Mouse (Mus musculus) splenic B cell, adult 2 months (primary cell): ENCODE data around the gene Kcnip1.

Experiments used
- DNase-seq: peaks from one replicate; pipeline ENCODE4 v3.0.0-alpha.2; 2011; ENCODE audit warnings: low read depth, low spot score
- H3K27me3 ChIP-seq: 2 replicates; pipeline ENCODE4 v1.6.1; 2012; ENCODE audit warnings: mild to moderate bottlenecking, low read length, moderate library complexity, mixed read lengths; ENCODE audit not compliant: control insufficient read depth, poor library complexity, insufficient read depth, severe bottlenecking
- H3K36me3 ChIP-seq: 2 replicates; pipeline ENCODE4 v1.6.1; 2012; ENCODE audit warnings: mild to moderate bottlenecking, low read length, moderate library complexity, mixed read lengths; ENCODE audit not compliant: control insufficient read depth, poor library complexity, insufficient read depth, severe bottlenecking

Kcnip1 gene

DNA sequence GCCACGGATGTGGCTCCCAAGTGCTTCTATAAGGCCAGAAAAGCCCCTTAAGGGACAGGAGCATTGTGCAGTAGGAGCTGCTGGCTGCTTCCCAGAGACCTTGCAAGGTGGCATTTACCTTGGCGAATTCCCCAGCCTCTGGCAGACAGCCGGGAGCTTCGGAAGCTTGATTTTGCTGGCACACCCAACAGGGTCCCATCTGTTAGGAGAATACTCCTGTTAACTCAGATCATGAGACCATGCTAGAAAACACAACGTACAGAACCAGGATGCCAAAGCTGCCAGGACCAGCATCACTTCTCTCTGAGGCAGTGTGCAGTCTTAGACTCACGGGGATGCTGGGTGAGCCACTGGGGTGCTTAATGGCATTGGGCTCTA lies 165.1 kb downstream of the Kcnip1 start:
- H3K27me3 ChIP-seq, result no peaks in the 10 kb centered on the region
- H3K36me3 ChIP-seq, result no peaks in the 10 kb centered on the region
- DNase-seq, result no peak

DNA sequence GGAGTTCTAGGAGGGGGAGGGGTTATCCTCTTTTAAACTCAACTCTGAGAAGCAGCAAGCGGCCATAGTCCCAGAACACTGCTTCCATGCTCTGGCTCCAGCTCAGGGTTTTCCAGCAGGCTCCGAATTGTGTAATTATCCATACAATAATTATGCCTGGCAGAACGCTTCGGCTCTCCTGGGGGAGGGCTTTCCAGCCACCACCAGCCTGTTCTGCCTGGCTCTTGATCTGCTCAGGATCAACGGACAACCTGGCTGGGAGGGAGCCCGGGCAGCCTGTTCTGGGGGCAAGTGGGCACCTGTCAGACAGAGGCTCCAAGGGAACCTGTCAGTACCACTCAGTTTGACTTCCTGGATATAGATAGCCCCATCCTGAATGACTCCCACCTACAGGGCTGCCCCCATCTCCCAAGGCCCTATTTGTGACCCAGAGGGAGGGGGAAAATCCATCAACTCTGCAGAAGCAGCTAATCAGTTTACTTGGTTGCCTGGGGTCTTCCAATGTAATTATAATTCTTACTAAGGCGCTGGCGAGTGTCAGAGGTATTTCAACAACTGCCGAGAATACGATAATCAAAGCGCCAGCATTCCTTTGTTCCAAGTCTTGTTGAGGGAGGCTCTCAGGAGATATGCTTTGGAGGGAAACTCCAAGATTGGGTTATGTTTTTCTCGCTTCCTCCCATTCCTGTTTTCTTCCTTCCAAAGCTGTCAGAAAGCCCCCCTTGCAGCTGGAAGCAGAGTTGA lies 165.7 kb downstream of the Kcnip1 start:
- H3K36me3 ChIP-seq, result no peaks in the 10 kb centered on the region
- H3K27me3 ChIP-seq, result no peaks in the 10 kb centered on the region
- no peak for DNase-seq

GRCm38 (mm10) chr11:33824739-33825138 lies 168.2 kb downstream of the Kcnip1 start:
- H3K36me3 ChIP-seq, result no peaks in the 10 kb centered on the region
- no peaks in the 10 kb centered on the region for H3K27me3 ChIP-seq
- no peak for DNase-seq

DNA sequence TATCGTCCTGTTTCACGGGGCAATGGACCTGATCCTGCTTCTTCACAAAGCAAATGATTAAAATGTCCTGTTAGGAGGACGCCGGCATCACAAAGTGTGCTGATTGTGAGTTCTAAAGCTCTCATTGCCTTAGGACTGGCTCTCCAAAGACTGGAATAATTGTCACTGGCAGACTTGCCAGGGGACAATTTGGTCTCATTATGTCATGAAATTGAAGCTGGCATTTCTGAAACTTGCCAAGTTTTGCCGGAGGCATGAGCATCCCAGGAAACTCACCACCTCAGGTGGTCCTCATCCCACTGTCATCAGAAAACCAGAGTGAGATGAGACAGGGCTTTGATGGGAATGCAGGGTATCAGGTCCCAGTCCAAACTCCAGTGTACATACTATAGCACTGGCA lies 171.6 kb downstream of the Kcnip1 start:
- H3K36me3 ChIP-seq, result no peaks in the 10 kb centered on the region
- no peaks in the 10 kb centered on the region for H3K27me3 ChIP-seq
- no peak for DNase-seq

DNA sequence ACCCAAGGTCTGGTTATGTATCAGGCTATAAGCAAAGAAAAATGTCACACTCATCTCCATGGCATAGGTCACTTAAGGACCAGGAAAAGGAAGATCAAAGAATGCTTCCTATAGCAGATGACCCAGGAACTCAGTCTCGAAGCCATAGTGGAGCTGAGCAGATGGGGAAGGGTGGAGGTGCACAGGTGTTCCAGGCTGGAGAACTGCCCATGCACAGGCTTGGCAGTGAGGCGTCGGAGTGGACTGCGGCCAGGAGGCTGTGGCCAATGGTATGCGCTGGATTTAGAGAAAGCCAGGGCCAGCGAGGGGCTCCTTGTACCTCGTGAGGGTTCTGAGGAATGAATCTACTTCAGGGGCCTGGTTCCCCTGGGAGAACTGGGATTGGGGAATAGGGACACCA lies 172.1 kb downstream of the Kcnip1 start:
- no peak for DNase-seq
- H3K36me3 ChIP-seq, result no peaks in the 10 kb centered on the region

GRCm38 (mm10) chr11:33818861-33819503 lies 174.0 kb downstream of the Kcnip1 start:
- no peak for DNase-seq
- Histone ChIP-seq H3K36me3 (no peaks in the 10 kb centered on the region), H3K27me3 (no peaks in the 10 kb centered on the region)

More for the DNA sequence above, 172.1 kb downstream of the Kcnip1 start:
- no peaks in the 10 kb centered on the region for H3K27me3 ChIP-seq

DNA sequence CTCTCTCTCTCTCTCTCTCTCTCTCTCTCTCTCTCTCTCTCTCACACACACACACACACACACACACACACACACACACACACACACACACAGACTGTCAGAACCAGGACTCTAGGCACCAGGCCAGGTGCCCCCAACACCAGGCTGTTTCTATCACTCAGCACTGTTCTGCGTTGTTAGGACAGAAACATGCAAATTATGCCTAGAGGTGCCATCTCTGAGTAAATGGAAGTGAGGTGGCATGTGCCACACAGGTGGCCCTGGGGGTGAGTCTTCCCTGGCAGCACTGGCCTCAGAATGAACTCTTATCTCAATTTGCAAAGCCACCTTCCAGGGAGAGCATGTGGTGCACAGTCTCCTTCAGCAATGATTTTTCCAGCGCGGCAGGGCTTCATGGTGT lies 176.9 kb downstream of the Kcnip1 start:
- Histone ChIP-seq H3K36me3 (no peaks in the 10 kb centered on the region), H3K27me3 (no peaks in the 10 kb centered on the region)
- DNase-seq, result no peak

- H3K27me3 ChIP-seq, result no peaks in the 10 kb centered on the region
- no peak for DNase-seq
- H3K36me3 ChIP-seq, result no peaks in the 10 kb centered on the region
These were observed 182.8 kb downstream of the Kcnip1 start for GRCm38 (mm10) chr11:33810105-33810504.

- Histone ChIP-seq H3K27me3 (no peaks in the 10 kb centered on the region), H3K36me3 (no peaks in the 10 kb centered on the region)
- DNase-seq, result no peak
These were observed 189.9 kb downstream of the Kcnip1 start for GRCm38 (mm10) chr11:33803093-33803492.

DNA sequence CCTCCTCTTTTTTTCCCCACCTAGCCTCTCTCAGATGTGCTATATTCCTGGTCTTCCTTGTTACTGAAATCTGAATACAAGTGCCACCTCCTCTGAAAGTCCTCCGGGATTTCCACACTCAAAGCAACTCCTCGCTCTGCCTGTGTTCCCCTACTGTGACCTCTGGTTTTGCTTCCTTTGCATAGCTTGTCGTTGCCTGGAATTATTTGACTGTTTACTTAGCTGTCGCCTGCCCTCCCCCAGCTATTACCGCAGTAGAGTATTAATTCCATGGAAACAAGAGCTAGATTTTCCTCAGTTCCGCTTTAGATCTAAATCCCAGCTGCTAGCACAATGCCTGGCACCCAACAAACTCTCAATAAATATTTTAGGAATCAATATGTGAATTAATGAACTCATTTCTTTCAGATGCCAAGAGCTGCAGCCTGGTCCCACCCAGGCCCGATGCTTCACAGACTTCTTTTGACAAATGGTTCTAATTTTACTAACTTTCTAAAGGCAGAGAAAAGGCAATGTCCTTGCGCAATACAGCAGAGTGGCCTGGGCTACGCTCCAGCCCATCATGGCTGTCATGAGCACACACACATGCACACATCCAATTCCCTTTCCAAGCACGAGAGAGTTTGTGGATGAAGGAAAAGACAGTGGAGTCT lies 192.4 kb downstream of the Kcnip1 start:
- DNase-seq, result no peak
- no peaks in the 10 kb centered on the region for H3K36me3 ChIP-seq
- no peaks in the 10 kb centered on the region for H3K27me3 ChIP-seq

- H3K36me3 ChIP-seq, result no peaks in the 10 kb centered on the region
- no peaks in the 10 kb centered on the region for H3K27me3 ChIP-seq
- no peak for DNase-seq
These were observed 193.0 kb downstream of the Kcnip1 start for GRCm38 (mm10) chr11:33799933-33800332.

GRCm38 (mm10) chr11:33798094-33798648 lies 194.8 kb downstream of the Kcnip1 start:
- H3K27me3 ChIP-seq, result no peaks in the 10 kb centered on the region
- no peak for DNase-seq
- no peaks in the 10 kb centered on the region for H3K36me3 ChIP-seq

DNA sequence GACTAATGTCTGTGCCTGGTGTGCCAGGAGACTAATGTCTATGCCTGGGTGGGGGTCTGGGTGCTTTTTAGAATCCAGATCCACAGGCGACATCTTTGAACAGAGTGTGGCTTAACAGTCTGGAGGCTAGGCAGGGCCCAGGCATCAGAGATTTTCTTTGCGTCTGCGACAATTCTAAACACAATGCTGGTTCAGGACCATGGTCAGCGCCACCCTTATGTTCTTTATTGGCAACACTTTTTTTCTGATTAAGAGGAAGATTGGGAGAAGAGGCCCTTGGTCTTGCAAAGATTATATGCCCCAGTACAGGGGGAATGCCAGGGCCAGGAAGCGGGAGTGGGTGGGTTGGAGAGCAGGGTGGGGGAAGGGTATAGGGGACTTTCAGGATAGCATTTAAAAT lies 205.6 kb downstream of the Kcnip1 start:
- Histone ChIP-seq H3K27me3 (no peaks in the 10 kb centered on the region), H3K36me3 (no peaks in the 10 kb centered on the region)
- no peak for DNase-seq

- no peak for DNase-seq
- Histone ChIP-seq H3K36me3 (no peaks in the 10 kb centered on the region), H3K27me3 (no peaks in the 10 kb centered on the region)
These were observed 206.4 kb downstream of the Kcnip1 start for GRCm38 (mm10) chr11:33786572-33786971.

- Histone ChIP-seq H3K36me3 (no peaks in the 10 kb centered on the region), H3K27me3 (no peaks in the 10 kb centered on the region)
- no peak for DNase-seq
These were observed 211.4 kb downstream of the Kcnip1 start for GRCm38 (mm10) chr11:33781561-33781971.
